In genomic region chr12:76304199-76304598, GRCm38 (mm10) we compare ENCODE assay signal across 13 mouse cellular contexts. TPM values are rescaled to one million over a fixed set of nuclear protein-coding genes. Genes with fewer than 3 reads are reported as not detected.
DNase-seq lines count a peak whose midpoint lies in the region; ATAC-seq and TF ChIP-seq lines count a peak whose summit lies in the region.
"Had no signal": no experiment of that assay in that cellular context is flagged by ENCODE, and none has a peak within 500 bp of the region (broad histone marks: within the 10 kb centered on the region; RNA-seq: fewer than 3 reads in every experiment).

No protein-coding gene starts in this region.

- no peak overlapping the region for H3K9ac ChIP-seq in hindbrain, embryonic 12.5 days
- H3K9ac ChIP-seq in lung, postnatal 0 days (replicated peaks; ENCODE audit: low read depth) = no peak overlapping the region
- no peak overlapping the region for H3K9ac ChIP-seq in hindbrain, embryonic 16.5 days (ENCODE audit: low read depth, low read length)
- no peak overlapping the region for H3K9ac ChIP-seq in heart, adult 2 months (ENCODE audit: low read depth, low read length)

- H3K79me2 ChIP-seq in heart, adult 2 months (replicated peaks; ENCODE audit: control insufficient read depth, insufficient read depth, low read length) = no peaks in the 10 kb centered on the region

- no peak for TF ChIP-seq POLR2A in cerebellum, adult 2 months (IDR thresholded peaks at IDR 0.05; ENCODE audit: borderline replicate concordance, insufficient read depth, low read length)
- no peak for TF ChIP-seq POLR2A in heart, adult 2 months (IDR thresholded peaks at IDR 0.05; ENCODE audit: insufficient read depth, low read depth, low read length)

- no peaks in the 10 kb centered on the region for H3K9me3 ChIP-seq in hindbrain, embryonic 12.5 days (replicated peaks)
- no peaks in the 10 kb centered on the region for H3K9me3 ChIP-seq in hindbrain, embryonic 10.5 days
- H3K9me3 ChIP-seq in lung, postnatal 0 days (ENCODE audit: low read length) = no peaks in the 10 kb centered on the region
- no peaks in the 10 kb centered on the region for H3K9me3 ChIP-seq in hindbrain, embryonic 16.5 days (ENCODE audit: control insufficient read depth, low read length)

- H3K27ac ChIP-seq in hindbrain, embryonic 12.5 days = peak overlapping the region; percentile 13; the same call in 1 of the 2 replicates
- H3K27ac ChIP-seq in hindbrain, embryonic 10.5 days = no peak overlapping the region
- H3K27ac ChIP-seq in lung, postnatal 0 days (ENCODE audit: low read length) = 0 out of 2 replicates have a peak overlapping the region, but pooled peaks have one; percentile 43
- H3K27ac ChIP-seq in cerebellum, adult 2 months (ENCODE audit: insufficient read depth, low read length) = peak overlapping the region; percentile 48; the same call in 1 of the 2 replicates
- peak overlapping the region; percentile 25; the same call in 1 of the 2 replicates for H3K27ac ChIP-seq in hindbrain, embryonic 16.5 days (ENCODE audit: low read depth, low read length)
- no peak overlapping the region for H3K27ac ChIP-seq in heart, adult 2 months

- H3K4me2 ChIP-seq in hindbrain, embryonic 12.5 days (replicated peaks) = no peak overlapping the region
- H3K4me2 ChIP-seq in lung, postnatal 0 days (replicated peaks; ENCODE audit: low read depth, low read length) = no peak overlapping the region
- no peak overlapping the region for H3K4me2 ChIP-seq in hindbrain, embryonic 16.5 days (ENCODE audit: low read length)

- TF ChIP-seq CTCF in lung, postnatal 0 days (IDR thresholded peaks at IDR 0.05) = no peak
- no peak for TF ChIP-seq CTCF in cerebellum, adult 2 months (IDR thresholded peaks at IDR 0.05; ENCODE audit: borderline replicate concordance, insufficient read depth, low read depth, low read length)
- TF ChIP-seq CTCF in heart, adult 2 months (IDR thresholded peaks at IDR 0.05) = no peak

- H3K4me1 ChIP-seq in hindbrain, embryonic 12.5 days = peaks cover 19% of the 10 kb centered on the region
- H3K4me1 ChIP-seq in hindbrain, embryonic 10.5 days (replicated peaks) = peaks cover 5% of the 10 kb centered on the region; the same call in 1 of the 2 replicates
- H3K4me1 ChIP-seq in lung, postnatal 0 days (ENCODE audit: insufficient read depth, low read depth, low read length) = peaks cover 4% of the 10 kb centered on the region; the same call in 1 of the 2 replicates
- peaks cover 10% of the 10 kb centered on the region for H3K4me1 ChIP-seq in cerebellum, adult 2 months (ENCODE audit: control insufficient read depth, insufficient read depth, low read length)
- peaks cover 4% of the 10 kb centered on the region for H3K4me1 ChIP-seq in hindbrain, embryonic 16.5 days (ENCODE audit: control insufficient read depth, insufficient read depth, low read depth, low read length)
- peaks cover 16% of the 10 kb centered on the region for H3K4me1 ChIP-seq in heart, adult 2 months (ENCODE audit: control insufficient read depth, insufficient read depth, low read length)

- H3K4me3 ChIP-seq in hindbrain, embryonic 12.5 days = no peak overlapping the region
- H3K4me3 ChIP-seq in hindbrain, embryonic 10.5 days = no peak overlapping the region
- H3K4me3 ChIP-seq in lung, postnatal 0 days (ENCODE audit: low read depth, low read length) = no peak overlapping the region
- H3K4me3 ChIP-seq in cerebellum, adult 2 months (replicated peaks; ENCODE audit: insufficient read depth, low read depth, low read length) = no peak overlapping the region
- H3K4me3 ChIP-seq in hindbrain, embryonic 16.5 days (ENCODE audit: low read length) = no peak overlapping the region
- no peak overlapping the region for H3K4me3 ChIP-seq in heart, adult 2 months

- no peak for ATAC-seq in hindbrain, embryonic 12.5 days (ENCODE audit: low FRiP score)
- no peak for ATAC-seq in lung, postnatal 0 days
- no peak for ATAC-seq in hindbrain, embryonic 16.5 days
- ATAC-seq: Patski had no signal

- 70% methylated on average over 4 of the region's 4 CpGs for WGBS in hindbrain, embryonic 12.5 days
- WGBS in hindbrain, embryonic 10.5 days = 90% methylated on average over 4 of the region's 4 CpGs
- 60% methylated on average over 4 of the region's 4 CpGs for WGBS in lung, postnatal 0 days
- 9% methylated on average over 4 of the region's 4 CpGs for WGBS in cerebellum, adult 2 months
- 54% methylated on average over 4 of the region's 4 CpGs for WGBS in hindbrain, embryonic 16.5 days
- WGBS in heart, adult 2 months = 49% methylated on average over 4 of the region's 4 CpGs

- peaks cover 5% of the 10 kb centered on the region; the same call in 1 of the 2 replicates for H3K36me3 ChIP-seq in hindbrain, embryonic 12.5 days
- peaks cover 93% of the 10 kb centered on the region for H3K36me3 ChIP-seq in hindbrain, embryonic 10.5 days
- no peaks in the 10 kb centered on the region for H3K36me3 ChIP-seq in lung, postnatal 0 days (ENCODE audit: insufficient read depth, low read length)
- no peaks in the 10 kb centered on the region for H3K36me3 ChIP-seq in hindbrain, embryonic 16.5 days (ENCODE audit: control insufficient read depth, insufficient read depth, low read length)
- peaks cover 7% of the 10 kb centered on the region for H3K36me3 ChIP-seq in heart, adult 2 months (ENCODE audit: control insufficient read depth, insufficient read depth, low read length)

- no peaks in the 10 kb centered on the region for H3K27me3 ChIP-seq in hindbrain, embryonic 12.5 days
- H3K27me3 ChIP-seq in hindbrain, embryonic 10.5 days (ENCODE audit: insufficient read depth, poor library complexity, severe bottlenecking) = no peaks in the 10 kb centered on the region
- no peaks in the 10 kb centered on the region for H3K27me3 ChIP-seq in lung, postnatal 0 days (replicated peaks; ENCODE audit: insufficient read depth, low read length)
- H3K27me3 ChIP-seq in cerebellum, adult 2 months (ENCODE audit: control insufficient read depth, insufficient read depth, low read length) = no peaks in the 10 kb centered on the region
- H3K27me3 ChIP-seq in hindbrain, embryonic 16.5 days (replicated peaks; ENCODE audit: control insufficient read depth, insufficient read depth, low read length) = no peaks in the 10 kb centered on the region
- no peaks in the 10 kb centered on the region for H3K27me3 ChIP-seq in heart, adult 2 months (ENCODE audit: control insufficient read depth, insufficient read depth, low read length)
- H3K27me3 ChIP-seq: Patski had no signal

- no peak for TF ChIP-seq EP300 in lung, postnatal 0 days (IDR thresholded peaks at IDR 0.05)
- TF ChIP-seq EP300 in heart, adult 2 months (IDR thresholded peaks at IDR 0.05; ENCODE audit: insufficient read depth, low read depth, low read length) = no peak

- no peak for DNase-seq in hindbrain, embryonic 10.5 days (ENCODE audit: low spot score)
- DNase-seq in lung, postnatal 0 days (ENCODE audit: low spot score) = no peak
- DNase-seq in lung, adult 18-20 months = no peak
- peak; percentile 57 to 58 for DNase-seq in cerebellum, adult 2 months
- no peak for DNase-seq in adrenal gland, postnatal 25 days
- DNase-seq in heart, adult 2 months = no peak
- DNase-seq: adrenal gland, adult 8-10 months; thymus, postnatal 14 days had no signal

- intact Hi-C loops in heart, adult 2 months (cut with DNase I) = no loop called here

RNA-seq across cellular contexts. Expression of gene Akap5, which starts 20.5 kb away (rescaled TPM):
- 5.7 and 6.8 TPM in 2 replicates for polyA plus RNA-seq in hindbrain, embryonic 12.5 days (2016; fragmentation: Nextera tagmentation; extraction: Ambion mirVana)
- polyA plus RNA-seq in hindbrain, embryonic 10.5 days (2016; fragmentation: Nextera tagmentation; extraction: Ambion mirVana) = 3.7 and 4.0 TPM in 2 replicates
- 84.2 and 108 TPM in 2 replicates for polyA plus RNA-seq in lung, postnatal 0 days (2015; fragmentation: Nextera tagmentation; extraction: Ambion mirVana)
- 3.8 and 4.4 TPM in 2 replicates for polyA plus RNA-seq in cerebellum, adult 2 months (2012; rRNA removed)
- 12.3 and 13.8 TPM in 2 replicates for polyA plus RNA-seq in hindbrain, embryonic 16.5 days (2015; fragmentation: Nextera tagmentation; extraction: Ambion mirVana)
- 0.81 and 1.1 TPM in 2 replicates for total RNA-seq in adrenal gland, postnatal 25 days (2021)
- 1 to 10 TPM; 1.0 to 1.7 TPM for total RNA-seq in heart, adult 2 months (2021)
- 1.1 and 2.3 TPM in 2 replicates for polyA plus RNA-seq in heart, adult 2 months (2012; rRNA removed)

RNA-seq across cellular contexts. Expression of gene Mthfd1, which starts 49.1 kb away (rescaled TPM):
- 44.8 and 46.3 TPM in 2 replicates for polyA plus RNA-seq in hindbrain, embryonic 12.5 days (2016; fragmentation: Nextera tagmentation; extraction: Ambion mirVana)
- 62.5 and 85.6 TPM in 2 replicates for polyA plus RNA-seq in hindbrain, embryonic 10.5 days (2016; fragmentation: Nextera tagmentation; extraction: Ambion mirVana)
- 105 and 111 TPM in 2 replicates for polyA plus RNA-seq in lung, postnatal 0 days (2015; fragmentation: Nextera tagmentation; extraction: Ambion mirVana)
- polyA plus RNA-seq in cerebellum, adult 2 months (2012; rRNA removed) = 44.4 and 52.6 TPM in 2 replicates
- polyA plus RNA-seq in hindbrain, embryonic 16.5 days (2015; fragmentation: Nextera tagmentation; extraction: Ambion mirVana) = 37.8 and 38.9 TPM in 2 replicates
- total RNA-seq in adrenal gland, postnatal 25 days (2021) = 54.7 and 64.6 TPM in 2 replicates
- 10 to 100 TPM; 27.4 to 30.2 TPM for total RNA-seq in heart, adult 2 months (2021)
- polyA plus RNA-seq in heart, adult 2 months (2012; rRNA removed) = 16.9 and 25.6 TPM in 2 replicates

RNA-seq across cellular contexts. Expression of gene Tex21, which starts 57.7 kb away (rescaled TPM):
- polyA plus RNA-seq in hindbrain, embryonic 12.5 days (2016; fragmentation: Nextera tagmentation; extraction: Ambion mirVana) = not detected in 2 replicates
- polyA plus RNA-seq in hindbrain, embryonic 10.5 days (2016; fragmentation: Nextera tagmentation; extraction: Ambion mirVana) = not detected in 2 replicates
- not detected in 2 replicates for polyA plus RNA-seq in lung, postnatal 0 days (2015; fragmentation: Nextera tagmentation; extraction: Ambion mirVana)
- not detected in 2 replicates for polyA plus RNA-seq in cerebellum, adult 2 months (2012; rRNA removed)
- not detected in 2 replicates for polyA plus RNA-seq in hindbrain, embryonic 16.5 days (2015; fragmentation: Nextera tagmentation; extraction: Ambion mirVana)
- not detected in 2 replicates for total RNA-seq in adrenal gland, postnatal 25 days (2021)
- total RNA-seq in heart, adult 2 months (2021) = not detected
- polyA plus RNA-seq in heart, adult 2 months (2012; rRNA removed) = not detected in 2 replicates
- total RNA-seq: adrenal gland, adult 8-10 months; heart, postnatal 14 days; left cerebral cortex, postnatal 36 days had no signal
- polyA plus RNA-seq: Patski had no signal

Comparison
In these comparisons a context has a peak if more than half of its experiments do, and no peak if none do; other contexts are left out.
1. H3K27ac ChIP-seq: peak in hindbrain, embryonic 12.5 days (single experiment), lung, postnatal 0 days (single experiment), cerebellum, adult 2 months (single experiment) and hindbrain, embryonic 16.5 days (single experiment); none in hindbrain, embryonic 10.5 days (single experiment) and heart, adult 2 months (single experiment).
2. DNase-seq: peak in cerebellum, adult 2 months (2 of 2); none in hindbrain, embryonic 10.5 days (single experiment), lung, postnatal 0 days (single experiment), lung, adult 18-20 months (0 of 2), adrenal gland, postnatal 25 days (single experiment) and heart, adult 2 months (0 of 2).